Mouse (Mus musculus) heart, embryonic 15.5 days (tissue): ENCODE results near the gene Mob3c. TPM values are rescaled to one million over a fixed set of nuclear protein-coding genes. Genes with fewer than 3 reads are reported as not detected.

Source experiments
- ATAC-seq: fragments of 200-750 bp; cut with Nextera tagmentation; replicated peaks from 2 replicates; pipeline ENCODE4 v1.8.0; 2017; ENCODE audit warnings: low read depth, moderate TSS enrichment; ENCODE audit not compliant: insufficient number of reproducible peaks, insufficient read depth, low FRiP score
- H3K27ac ChIP-seq: fragments of 300-500 bp; sonication (generic); 2 replicates; pipeline ENCODE4 v1.5.1; 2015; ENCODE audit warnings: mild to moderate bottlenecking, inconsistent platforms
- H3K27me3 ChIP-seq: fragments of 300-500 bp; sonication (generic); 2 replicates; pipeline ENCODE4 v1.6.1; 2015; ENCODE audit warnings: inconsistent platforms
- H3K36me3 ChIP-seq: fragments of 300-500 bp; sonication (generic); 2 replicates; pipeline ENCODE4 v1.6.1; 2015; ENCODE audit warnings: mild to moderate bottlenecking, inconsistent platforms
- H3K4me1 ChIP-seq: fragments of 300-500 bp; sonication (generic); replicated peaks from 2 replicates; pipeline ENCODE4 v1.6.1; 2015; ENCODE audit warnings: inconsistent platforms
- H3K4me2 ChIP-seq: fragments of 300-500 bp; sonication (generic); 2 replicates; pipeline ENCODE4 v1.6.1; 2015; ENCODE audit warnings: inconsistent platforms, mild to moderate bottlenecking, moderate library complexity
- H3K4me3 ChIP-seq: fragments of 300-500 bp; sonication (generic); 2 replicates; pipeline ENCODE4 v1.5.1; 2015; ENCODE audit warnings: mild to moderate bottlenecking, inconsistent platforms
- H3K9ac ChIP-seq: fragments of 300-500 bp; sonication (generic); 2 replicates; pipeline ENCODE4 v1.6.1; 2015; ENCODE audit warnings: mild to moderate bottlenecking, inconsistent platforms
- H3K9me3 ChIP-seq: fragments of 300-500 bp; sonication (generic); replicated peaks from 2 replicates; pipeline ENCODE4 v1.6.1; 2016; ENCODE audit warnings: inconsistent platforms
- WGBS: fragments of 180-500 bp; shearing (Covaris S2); methylation state at CpG from one replicate; pipeline ENCODE4 v1.1.7; 2015; ENCODE audit warnings: mixed read lengths; 5-methylcytosine and 5-hydroxymethylcytosine counted together
- polyA plus RNA-seq: library from polyadenylated mRNA; unstranded; fragments of >200 nt; fragmentation: Nextera tagmentation; extraction: Ambion mirVana; gene quantifications from 2 replicates; pipeline ENCODE4 v1.2.1, GENCODE M21; 2015

The Mob3c gene
- polyA plus RNA-seq, 1 experiment from 2014 or later = 8.1 TPM

DNA sequence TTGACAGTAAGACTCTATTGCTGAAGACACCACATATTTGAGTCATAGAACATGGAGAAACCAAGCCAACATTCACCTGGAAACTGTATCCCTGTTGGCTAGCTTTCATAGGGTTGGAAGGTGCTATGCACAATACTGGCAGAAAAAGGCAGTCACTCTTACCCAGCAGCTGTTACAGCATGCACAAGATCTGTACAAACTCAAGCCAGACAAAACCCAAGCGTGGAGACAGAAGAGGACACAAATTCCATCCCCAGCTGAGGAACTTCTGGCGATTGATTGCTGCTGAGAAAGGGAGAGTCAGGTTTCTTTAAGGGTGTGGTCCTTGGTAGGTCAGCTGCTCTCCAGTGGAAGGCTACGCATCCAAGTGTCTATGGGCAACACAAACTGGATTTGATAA, 7.7 kb upstream of the Mob3c start:
- no peak overlapping the region for H3K4me3 ChIP-seq

GRCm38 (mm10) chr4:115820944-115821343, 6.9 kb upstream of the Mob3c start:
- Histone ChIP-seq H3K36me3 (peaks cover 1% of the 10 kb centered on the region; the same call in 1 of the 2 replicates), H3K4me1 (peaks cover 28% of the 10 kb centered on the region), H3K27ac (no peak overlapping the region), H3K9ac (no peak overlapping the region), H3K4me3 (no peak overlapping the region), H3K9me3 (no peaks in the 10 kb centered on the region), H3K27me3 (no peaks in the 10 kb centered on the region), H3K4me2 (no peak overlapping the region)
- ATAC-seq = no peak
- WGBS = 82% methylated on average over 3 of the region's 3 CpGs

More for the DNA sequence above, 7.7 kb upstream of the Mob3c start:
- Histone ChIP-seq H3K4me2 (no peak overlapping the region), H3K4me1 (peaks cover 28% of the 10 kb centered on the region), H3K27me3 (no peaks in the 10 kb centered on the region), H3K9ac (no peak overlapping the region), H3K9me3 (no peaks in the 10 kb centered on the region), H3K36me3 (peaks cover 6% of the 10 kb centered on the region; the same call in 1 of the 2 replicates), H3K27ac (no peak overlapping the region)
- no peak for ATAC-seq
- 67% methylated on average over 3 of the region's 3 CpGs for WGBS

GRCm38 (mm10) chr4:115821431-115821830, 6.5 kb upstream of the Mob3c start:
- Histone ChIP-seq H3K9me3 (no peaks in the 10 kb centered on the region), H3K9ac (no peak overlapping the region), H3K27me3 (no peaks in the 10 kb centered on the region), H3K4me3 (no peak overlapping the region), H3K27ac (0 out of 2 replicates have a peak overlapping the region, but pooled peaks have one; percentile 10), H3K4me1 (peaks cover 28% of the 10 kb centered on the region), H3K36me3 (no peaks in the 10 kb centered on the region; the same call in 1 of the 2 replicates), H3K4me2 (no peak overlapping the region)
- ATAC-seq = no peak

DNA sequence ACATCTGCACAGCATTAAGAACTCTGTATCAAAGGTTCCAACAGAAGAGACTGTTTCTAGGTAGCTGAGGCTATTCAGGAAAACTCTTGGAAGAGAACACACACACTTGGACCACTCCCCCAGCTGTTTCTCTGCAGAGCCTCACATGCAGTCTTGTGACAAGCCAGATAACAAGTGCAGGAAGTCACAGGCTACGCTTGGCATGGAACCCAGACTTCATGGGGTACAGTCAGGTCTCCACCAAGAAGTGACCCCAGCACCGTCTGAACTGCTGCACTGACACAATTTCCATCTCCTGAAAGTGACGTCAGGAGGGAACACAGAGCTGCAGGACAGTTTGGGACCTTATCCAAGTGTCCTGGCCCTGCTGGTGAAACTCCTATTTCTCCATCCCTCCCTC, 6.0 kb upstream of the Mob3c start:
- Histone ChIP-seq H3K27ac (0 out of 2 replicates have a peak overlapping the region, but pooled peaks have one; percentile 10), H3K4me3 (no peak overlapping the region), H3K27me3 (no peaks in the 10 kb centered on the region), H3K9ac (no peak overlapping the region), H3K4me1 (peaks cover 28% of the 10 kb centered on the region), H3K9me3 (no peaks in the 10 kb centered on the region), H3K4me2 (no peak overlapping the region), H3K36me3 (no peaks in the 10 kb centered on the region; the same call in 1 of the 2 replicates)
- peak; percentile 65 for ATAC-seq
- WGBS = 21% methylated on average over 3 of the region's 3 CpGs

DNA sequence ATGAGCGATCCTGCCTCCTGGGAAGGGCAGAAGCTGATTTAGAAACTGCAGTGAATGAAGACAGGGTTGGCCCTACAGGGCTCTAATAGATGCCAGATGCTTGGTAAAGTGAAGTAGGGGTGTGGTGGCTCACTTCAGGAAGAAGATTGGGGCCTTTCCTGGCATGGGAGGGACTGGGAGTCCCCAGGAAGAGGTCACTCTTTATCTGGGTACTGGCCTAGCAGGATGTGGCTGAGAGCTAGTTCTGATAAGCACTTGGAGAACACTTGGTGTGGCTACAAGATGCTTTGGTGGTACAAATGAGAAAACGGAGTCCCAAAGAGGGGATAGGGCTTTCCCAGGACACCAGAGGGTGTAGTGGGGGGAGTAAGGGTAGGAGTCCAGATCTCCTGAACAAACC, 3.7 kb upstream of the Mob3c start:
- Histone ChIP-seq H3K36me3 (no peaks in the 10 kb centered on the region), H3K4me2 (no peak overlapping the region), H3K27ac (peak overlapping the region; percentile 32), H3K4me1 (peaks cover 40% of the 10 kb centered on the region), H3K4me3 (no peak overlapping the region), H3K9ac (no peak overlapping the region), H3K27me3 (no peaks in the 10 kb centered on the region), H3K9me3 (no peaks in the 10 kb centered on the region)
- WGBS = 44% methylated on average over 2 of the region's 2 CpGs
- ATAC-seq = no peak

GRCm38 (mm10) chr4:115825271-115825670, 2.6 kb upstream of the Mob3c start:
- Histone ChIP-seq H3K4me2 (no peak overlapping the region), H3K27me3 (no peaks in the 10 kb centered on the region), H3K4me3 (no peak overlapping the region), H3K27ac (no peak overlapping the region), H3K36me3 (no peaks in the 10 kb centered on the region), H3K4me1 (peaks cover 47% of the 10 kb centered on the region), H3K9ac (no peak overlapping the region), H3K9me3 (no peaks in the 10 kb centered on the region)
- WGBS = 63% methylated on average over 2 of the region's 2 CpGs
- no peak for ATAC-seq

- no peak for ATAC-seq
- Histone ChIP-seq H3K4me1 (peaks cover 38% of the 10 kb centered on the region), H3K9me3 (no peaks in the 10 kb centered on the region), H3K9ac (no peak overlapping the region), H3K4me2 (peak overlapping the region; percentile 78), H3K4me3 (peak overlapping the region; percentile 88), H3K27ac (0 out of 2 replicates have a peak overlapping the region, but pooled peaks have one; percentile 92), H3K36me3 (peaks cover 7% of the 10 kb centered on the region), H3K27me3 (no peaks in the 10 kb centered on the region)
- 64% methylated on average over 3 of the region's 3 CpGs for WGBS
These were observed 826 bp upstream of the Mob3c start for GRCm38 (mm10) chr4:115827066-115827465.

DNA sequence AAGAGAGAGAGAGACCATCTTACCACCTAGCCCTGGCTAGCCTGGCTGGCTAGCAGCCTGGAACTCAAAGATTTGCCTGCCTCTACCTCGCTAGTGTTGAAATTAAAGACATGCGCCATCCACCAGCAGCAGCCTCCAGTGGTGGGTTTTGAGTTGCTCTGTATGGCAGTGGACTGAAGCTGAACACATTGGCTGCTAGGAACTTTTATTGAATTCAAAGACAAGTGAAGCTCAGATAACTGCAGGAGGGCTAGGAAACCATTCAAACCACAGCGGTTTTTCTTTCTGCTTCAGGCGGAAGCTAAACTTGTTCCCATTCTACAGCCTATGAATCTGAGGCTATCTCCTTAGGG, 381 bp upstream of the Mob3c start:
- Histone ChIP-seq H3K9me3 (no peaks in the 10 kb centered on the region), H3K36me3 (peaks cover 7% of the 10 kb centered on the region), H3K9ac (peak overlapping the region; percentile 81), H3K27ac (peak overlapping the region; percentile 92), H3K4me2 (peak overlapping the region; percentile 78), H3K4me3 (peak overlapping the region; percentile 88), H3K27me3 (no peaks in the 10 kb centered on the region), H3K4me1 (peaks cover 36% of the 10 kb centered on the region)
- WGBS = 4% methylated on average over 4 of the region's 4 CpGs
- no peak for ATAC-seq

DNA sequence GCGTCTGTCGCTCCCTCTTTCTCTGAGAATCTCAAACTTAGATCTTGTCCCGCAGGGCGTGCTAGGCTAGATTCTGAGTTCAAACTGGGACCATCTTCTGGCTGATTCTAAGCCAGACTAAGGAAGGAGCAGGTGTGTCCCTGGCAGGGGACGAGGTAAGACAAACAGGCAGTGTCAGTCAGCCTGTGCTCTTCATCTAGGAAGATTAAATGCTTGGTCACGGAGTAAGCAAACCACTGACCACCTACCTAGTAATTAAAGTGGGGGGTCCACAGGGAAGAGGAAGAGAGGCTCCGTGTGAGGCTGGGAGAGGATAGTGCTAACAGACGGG, 645 bp downstream of the Mob3c start:
- H3K9ac ChIP-seq = peak overlapping the region; percentile 81; the same call in 1 of the 2 replicates
- no peaks in the 10 kb centered on the region for H3K9me3 ChIP-seq
- H3K4me1 ChIP-seq = peaks cover 33% of the 10 kb centered on the region
- no peaks in the 10 kb centered on the region for H3K27me3 ChIP-seq
- H3K4me3 ChIP-seq = peak overlapping the region; percentile 88
- WGBS = 7% methylated on average over 8 of the region's 8 CpGs
- peak overlapping the region; percentile 78 for H3K4me2 ChIP-seq
- H3K36me3 ChIP-seq = peaks cover 17% of the 10 kb centered on the region
- peak overlapping the region; percentile 92; the same call in 1 of the 2 replicates for H3K27ac ChIP-seq
- ATAC-seq = no peak

DNA sequence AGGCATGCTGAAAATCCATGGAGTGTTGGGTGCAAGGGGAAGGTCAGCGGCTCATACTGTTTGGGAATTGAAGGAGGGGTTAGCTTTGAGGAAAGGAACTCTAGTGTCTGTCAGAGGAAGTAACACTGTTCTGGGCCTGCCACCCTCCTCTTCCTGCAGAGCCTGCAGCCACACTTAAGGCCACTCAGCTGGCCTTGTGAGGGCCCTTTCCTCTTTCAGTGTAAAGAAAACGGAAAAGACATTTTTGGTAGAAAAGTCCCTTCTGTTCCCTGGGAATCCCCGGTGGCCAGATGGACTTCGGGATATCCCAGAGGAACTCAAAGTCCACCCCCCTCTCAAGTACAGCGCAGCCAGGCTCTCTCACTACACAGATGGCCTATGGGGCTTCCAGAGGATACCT, 2.6 kb downstream of the Mob3c start:
- H3K27ac ChIP-seq = 0 out of 2 replicates have a peak overlapping the region, but pooled peaks have one; percentile 1
- peak overlapping the region; percentile 7; the same call in 1 of the 2 replicates for H3K4me2 ChIP-seq

DNA sequence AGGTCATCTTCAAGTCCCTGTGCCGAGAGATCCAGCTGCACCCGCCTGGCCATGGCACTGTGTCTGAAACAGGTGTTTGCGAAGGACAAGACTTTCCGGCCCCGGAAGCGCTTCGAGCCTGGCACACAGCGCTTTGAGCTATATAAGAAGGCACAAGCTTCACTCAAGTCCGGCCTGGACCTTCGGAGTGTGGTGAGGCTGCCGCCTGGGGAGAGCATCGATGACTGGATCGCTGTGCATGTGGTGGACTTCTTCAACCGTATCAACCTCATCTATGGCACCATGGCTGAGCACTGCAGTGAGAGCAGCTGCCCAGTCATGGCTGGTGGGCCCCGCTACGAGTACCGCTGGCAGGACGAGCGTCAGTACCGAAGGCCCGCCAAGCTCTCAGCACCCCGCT, 3.3 kb downstream of the Mob3c start:
- H3K4me3 ChIP-seq = no peak overlapping the region
- no peak overlapping the region for H3K4me2 ChIP-seq
- H3K27ac ChIP-seq = no peak overlapping the region
- ATAC-seq = no peak
- H3K9me3 ChIP-seq = no peaks in the 10 kb centered on the region
- H3K27me3 ChIP-seq = no peaks in the 10 kb centered on the region
- no peak overlapping the region for H3K9ac ChIP-seq
- WGBS = 91% methylated on average over 22 of the region's 22 CpGs
- peaks cover 31% of the 10 kb centered on the region for H3K36me3 ChIP-seq
- peaks cover 19% of the 10 kb centered on the region for H3K4me1 ChIP-seq

More for the DNA sequence above, 2.6 kb downstream of the Mob3c start:
- WGBS = 57% methylated on average over 5 of the region's 5 CpGs
- no peak for ATAC-seq
- H3K27me3 ChIP-seq = no peaks in the 10 kb centered on the region
- no peak overlapping the region for H3K9ac ChIP-seq
- H3K9me3 ChIP-seq = no peaks in the 10 kb centered on the region
- peaks cover 28% of the 10 kb centered on the region for H3K36me3 ChIP-seq
- peaks cover 19% of the 10 kb centered on the region for H3K4me1 ChIP-seq
- H3K4me3 ChIP-seq = no peak overlapping the region

DNA sequence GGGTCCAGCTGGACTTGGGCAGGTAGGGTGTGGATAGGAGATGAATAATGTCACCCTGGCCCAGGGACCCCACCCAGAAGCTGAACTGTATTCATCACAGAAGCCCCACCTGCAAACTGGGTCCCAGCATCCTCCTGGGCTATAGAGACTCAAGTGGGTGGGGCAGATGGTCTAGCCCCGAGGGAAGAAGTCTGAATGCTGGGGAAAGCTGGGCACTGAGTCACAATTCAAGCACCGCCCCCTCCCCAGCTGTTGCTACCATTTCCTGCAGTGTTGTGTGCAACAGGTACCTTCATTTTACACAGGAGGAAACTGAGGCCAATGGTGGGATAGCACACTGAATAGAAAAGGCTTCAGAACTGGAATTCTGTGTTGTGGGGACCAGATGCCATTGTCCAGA, 4.1 kb downstream of the Mob3c start:
- Histone ChIP-seq H3K9ac (no peak overlapping the region), H3K27ac (no peak overlapping the region), H3K4me1 (peaks cover 19% of the 10 kb centered on the region), H3K4me2 (no peak overlapping the region), H3K27me3 (no peaks in the 10 kb centered on the region), H3K4me3 (no peak overlapping the region), H3K9me3 (no peaks in the 10 kb centered on the region), H3K36me3 (peaks cover 31% of the 10 kb centered on the region)
- WGBS = 60% methylated on average over 2 of the region's 2 CpGs
- no peak for ATAC-seq
